Mouse (Mus musculus) Patski (cell line): Measurements from ENCODE around the gene Kif18a. TPM values are rescaled to one million over a fixed set of nuclear protein-coding genes. Genes with fewer than 3 reads are reported as not detected.

ENCODE experiments used
- ATAC-seq: fragments of 100-300 bp; one replicate; pipeline ENCODE4 v1.8.0; 2021
- CTCF ChIA-PET: fragments of 350-600 bp; sonication (Branson Sonifier 250); formaldehyde crosslinking; loops from one replicate; lab custom pipeline; 2022; ENCODE audit warnings: inconsistent platforms; lab: Charles Lee
- POLR2A ChIA-PET: fragments of 350-600 bp; sonication (Branson Sonifier 250); formaldehyde crosslinking; loops from one replicate; lab custom pipeline; 2022; ENCODE audit warnings: antibody characterized with exemption, inconsistent platforms; lab: Charles Lee
- DNase-seq: peaks from one replicate; pipeline ENCODE4 v3.0.0-alpha.2; 2011; ENCODE audit warnings: low read depth, low spot score
- H3K27me3 ChIP-seq: fragments of 371-371 bp; one replicate; pipeline ENCODE4 v1.5.1; 2021
- CTCF ChIP-seq: fragments of 100-300 bp; IDR thresholded peaks from one replicate; pipeline ENCODE4 v1.5.1; 2021
- in situ Hi-C: fragments of 300-500 bp; cut with MboI; formaldehyde crosslinking; loops from 3 replicates; pipeline ENCODE4 v1.11.1; 2018; ENCODE audit warnings: low pct_unique_long_range_greater_than_20kb, mixed read lengths
- polyA plus RNA-seq: library from polyadenylated mRNA; unstranded; gene quantifications from one replicate; pipeline ENCODE4 v1.2.3, GENCODE M21; 2021

Gene Kif18a
- polyA plus RNA-seq, 1 experiment from 2014 or later: 6.6 TPM

- in situ Hi-C loops: loop anchor here (25.0 kb wide), 2 partner anchors 548 to 602 kb away; no protein-coding TSS in a partner anchor
- ChIA-PET CTCF (no interaction called here), POLR2A (no interaction called here)
- H3K27me3 ChIP-seq: no peaks in the 10 kb centered on the region
- no peak for DNase-seq
- no peak for TF ChIP-seq CTCF
- no peak for ATAC-seq
Measured at GRCm38 (mm10) chr2:109289327-109289726, 8.8 kb downstream of the Kif18a start.

GRCm38 (mm10) chr2:109296264-109296663 lies 15.7 kb downstream of the Kif18a start:
- in situ Hi-C loops: loop anchor here (25.0 kb wide), 2 partner anchors 541 to 609 kb away; no protein-coding TSS in a partner anchor
- no peak for ATAC-seq
- H3K27me3 ChIP-seq: no peaks in the 10 kb centered on the region
- no peak for DNase-seq
- ChIA-PET CTCF (interaction anchor here (0.9 to 1.1 kb wide), 2 partner anchors 10 to 11 kb away, joined by 3 to 5 read pairs; no protein-coding TSS in a partner anchor), POLR2A (no interaction called here)
- TF ChIP-seq CTCF: no peak

- POLR2A ChIA-PET: no interaction called here
- DNase-seq: no peak
- TF ChIP-seq CTCF: no peak
- no peak for ATAC-seq
- CTCF ChIA-PET: interaction anchor here (1.5 kb wide), 1 partner anchor 12 kb away, joined by 3 read pairs; no protein-coding TSS in a partner anchor
- H3K27me3 ChIP-seq: no peaks in the 10 kb centered on the region
- in situ Hi-C loops: loop anchor here (25.0 kb wide), 2 partner anchors 539 to 611 kb away; no protein-coding TSS in a partner anchor
Measured at GRCm38 (mm10) chr2:109298160-109298559, 17.6 kb downstream of the Kif18a start.

- in situ Hi-C loops: no loop called here
- H3K27me3 ChIP-seq: no peaks in the 10 kb centered on the region
- POLR2A ChIA-PET: no interaction called here
- CTCF ChIA-PET: no interaction called here
- ATAC-seq (no peak), DNase-seq (no peak)
- TF ChIP-seq CTCF: no peak
Measured at GRCm38 (mm10) chr2:109302234-109302633, 21.7 kb downstream of the Kif18a start.

GRCm38 (mm10) chr2:109303638-109304037 lies 23.1 kb downstream of the Kif18a start:
- no peak for ATAC-seq
- in situ Hi-C loops: no loop called here
- ChIA-PET CTCF (interaction anchor here (1.5 kb wide), 1 partner anchor 10 kb away, joined by 3 read pairs; no protein-coding TSS in a partner anchor), POLR2A (no interaction called here)
- TF ChIP-seq CTCF: no peak
- no peak for DNase-seq
- H3K27me3 ChIP-seq: no peaks in the 10 kb centered on the region

- DNase-seq (no peak), ATAC-seq (no peak)
- POLR2A ChIA-PET: no interaction called here
- CTCF ChIA-PET: no interaction called here
- in situ Hi-C loops: no loop called here
- no peaks in the 10 kb centered on the region for H3K27me3 ChIP-seq
- no peak for TF ChIP-seq CTCF
Measured at GRCm38 (mm10) chr2:109311369-109311768, 30.8 kb downstream of the Kif18a start.

- TF ChIP-seq CTCF: no peak
- ChIA-PET POLR2A (no interaction called here), CTCF (interaction anchor here (1.0 kb wide), 1 partner anchor 11 kb away, joined by 3 read pairs; no protein-coding TSS in a partner anchor)
- DNase-seq: no peak
- no peaks in the 10 kb centered on the region for H3K27me3 ChIP-seq
- no peak for ATAC-seq
- in situ Hi-C loops: no loop called here
Measured at GRCm38 (mm10) chr2:109331807-109332206, 51.3 kb downstream of the Kif18a start.

GRCm38 (mm10) chr2:109334237-109334636 lies 53.7 kb downstream of the Kif18a start:
- TF ChIP-seq CTCF: no peak
- in situ Hi-C loops: no loop called here
- CTCF ChIA-PET: no interaction called here
- no peak for ATAC-seq
- DNase-seq: no peak
- POLR2A ChIA-PET: no interaction called here
- H3K27me3 ChIP-seq: no peaks in the 10 kb centered on the region

GRCm38 (mm10) chr2:109335765-109336164 lies 55.2 kb downstream of the Kif18a start:
- ATAC-seq (no peak), DNase-seq (no peak)
- CTCF ChIA-PET: no interaction called here
- in situ Hi-C loops: no loop called here
- no peak for TF ChIP-seq CTCF
- POLR2A ChIA-PET: no interaction called here
- H3K27me3 ChIP-seq: no peaks in the 10 kb centered on the region

- no peaks in the 10 kb centered on the region for H3K27me3 ChIP-seq
- TF ChIP-seq CTCF: no peak
- ChIA-PET CTCF (no interaction called here), POLR2A (no interaction called here)
- in situ Hi-C loops: no loop called here
- ATAC-seq (no peak), DNase-seq (no peak)
Measured at GRCm38 (mm10) chr2:109345386-109345785, 64.8 kb downstream of the Kif18a start.

GRCm38 (mm10) chr2:109348742-109349141 lies 68.2 kb downstream of the Kif18a start:
- TF ChIP-seq CTCF: no peak
- ChIA-PET POLR2A (no interaction called here), CTCF (no interaction called here)
- in situ Hi-C loops: no loop called here
- H3K27me3 ChIP-seq: no peaks in the 10 kb centered on the region
- no peak for ATAC-seq
- no peak for DNase-seq
